Mouse (Mus musculus): Measurements from ENCODE around the gene Erp29.
"Not testable (repeated sequence)": the region's sequence is repeated elsewhere in the genome, so short reads cannot be mapped to it uniquely, and the experiment has no call there.

GRCm38 (mm10) chr5:121501424-121501996 lies 49.2 kb upstream of the Erp29 start:
- TF ChIP-seq CTCF (IDR thresholded peaks at IDR 0.05; ENCODE audit: low read depth); EP300 (optimal IDR thresholded peaks at IDR 0.05): not testable (repeated sequence)

Measured in stomach, postnatal 0 days (tissue).